In genomic region chr4:33343732-33344057, GRCm38 (mm10) we compare ENCODE assay signal across 13 mouse cellular contexts. TPM values are rescaled to one million over a fixed set of nuclear protein-coding genes. Genes with fewer than 3 reads are reported as not detected.
DNase-seq lines count a peak whose midpoint lies in the region; ATAC-seq and TF ChIP-seq lines count a peak whose summit lies in the region.
"Had no signal": no experiment of that assay in that cellular context is flagged by ENCODE, and none has a peak within 500 bp of the region (broad histone marks: within the 10 kb centered on the region; RNA-seq: fewer than 3 reads in every experiment).

No protein-coding gene starts in this region.

- H3K9me3 ChIP-seq in lung, embryonic 14.5 days (ENCODE audit: low read depth, low read length), result no peaks in the 10 kb centered on the region
- no peaks in the 10 kb centered on the region for H3K9me3 ChIP-seq in liver, postnatal 0 days (ENCODE audit: low read length)
- H3K9me3 ChIP-seq in hindbrain, embryonic 16.5 days (ENCODE audit: control insufficient read depth, low read length), result no peaks in the 10 kb centered on the region; the same call in 1 of the 2 replicates
- H3K9me3 ChIP-seq in midbrain, embryonic 14.5 days (ENCODE audit: control insufficient read depth, low read length), result no peaks in the 10 kb centered on the region
- H3K9me3 ChIP-seq: hindbrain, embryonic 13.5 days; neural tube, embryonic 15.5 days had no signal

- no peaks in the 10 kb centered on the region for H3K27me3 ChIP-seq in lung, embryonic 14.5 days (ENCODE audit: insufficient read depth, low read length)
- H3K27me3 ChIP-seq in liver, postnatal 0 days (ENCODE audit: insufficient read depth, low read length), result no peaks in the 10 kb centered on the region
- no peaks in the 10 kb centered on the region for H3K27me3 ChIP-seq in hindbrain, embryonic 16.5 days (replicated peaks; ENCODE audit: control insufficient read depth, insufficient read depth, low read length)
- no peaks in the 10 kb centered on the region for H3K27me3 ChIP-seq in midbrain, embryonic 14.5 days (ENCODE audit: control insufficient read depth, insufficient read depth, low read length)
- H3K27me3 ChIP-seq: hindbrain, embryonic 13.5 days; neural tube, embryonic 15.5 days had no signal

- H3K4me2 ChIP-seq in lung, embryonic 14.5 days, result no peak overlapping the region
- peak overlapping the region; percentile 30 for H3K4me2 ChIP-seq in liver, postnatal 0 days (ENCODE audit: low read depth, low read length)
- H3K4me2 ChIP-seq in hindbrain, embryonic 16.5 days (ENCODE audit: low read length), result no peak overlapping the region
- H3K4me2 ChIP-seq in midbrain, embryonic 14.5 days (ENCODE audit: low read length), result no peak overlapping the region
- H3K4me2 ChIP-seq: hindbrain, embryonic 13.5 days; neural tube, embryonic 15.5 days had no signal

- no peak overlapping the region for H3K9ac ChIP-seq in lung, embryonic 14.5 days
- H3K9ac ChIP-seq in liver, postnatal 0 days (replicated peaks), result no peak overlapping the region
- H3K9ac ChIP-seq in hindbrain, embryonic 16.5 days (ENCODE audit: low read depth, low read length), result no peak overlapping the region
- no peak overlapping the region for H3K9ac ChIP-seq in midbrain, embryonic 14.5 days (replicated peaks; ENCODE audit: low read length)
- H3K9ac ChIP-seq: hindbrain, embryonic 13.5 days; neural tube, embryonic 15.5 days had no signal

- WGBS in lung, embryonic 14.5 days, result 66% methylated on average over 6 of the region's 6 CpGs
- 60% methylated on average over 6 of the region's 6 CpGs for WGBS in liver, postnatal 0 days (ENCODE audit: insufficient replicate concordance)
- WGBS in hindbrain, embryonic 16.5 days, result 91% methylated on average over 6 of the region's 6 CpGs
- 91% methylated on average over 6 of the region's 6 CpGs for WGBS in midbrain, embryonic 14.5 days

- H3K4me3 ChIP-seq in lung, embryonic 14.5 days (ENCODE audit: low read depth, low read length), result no peak overlapping the region
- no peak overlapping the region for H3K4me3 ChIP-seq in liver, postnatal 0 days (ENCODE audit: low read depth, low read length)
- no peak overlapping the region for H3K4me3 ChIP-seq in hindbrain, embryonic 16.5 days (ENCODE audit: low read length)
- no peak overlapping the region for H3K4me3 ChIP-seq in midbrain, embryonic 14.5 days (replicated peaks; ENCODE audit: low read depth, low read length)
- H3K4me3 ChIP-seq: hindbrain, embryonic 13.5 days; neural tube, embryonic 15.5 days had no signal

- H3K27ac ChIP-seq in lung, embryonic 14.5 days (ENCODE audit: low read depth), result peak overlapping the region; percentile 56
- peak overlapping the region; percentile 75 for H3K27ac ChIP-seq in liver, postnatal 0 days (ENCODE audit: low read depth)
- no peak overlapping the region for H3K27ac ChIP-seq in hindbrain, embryonic 16.5 days (ENCODE audit: low read depth, low read length)
- H3K27ac ChIP-seq in midbrain, embryonic 14.5 days (replicated peaks; ENCODE audit: low read depth, low read length), result no peak overlapping the region
- H3K27ac ChIP-seq: hindbrain, embryonic 13.5 days; neural tube, embryonic 15.5 days had no signal

- TF ChIP-seq CTCF in lung, embryonic 14.5 days (IDR thresholded peaks at IDR 0.05; ENCODE audit: low read depth), result no peak
- TF ChIP-seq CTCF in liver, postnatal 0 days (IDR thresholded peaks at IDR 0.05; ENCODE audit: low read depth), result peak; percentile 62

- DNase-seq in adrenal gland, adult 2 months, result peak; percentile 55
- DNase-seq in adrenal gland, postnatal 4 days (ENCODE audit: low spot score in 2 of 2), result no peak
- DNase-seq in lung, embryonic 14.5 days, result peak; percentile 37
- DNase-seq in lung, postnatal 4 days, result no peak
- peak; percentile 63 for DNase-seq in c-Kit-positive CD71-positive TER-119-positive erythroid progenitor cells, embryonic 14.5 days (ENCODE audit: low spot score)
- DNase-seq in liver, postnatal 0 days, result peak; percentile 68
- no peak for DNase-seq in midbrain, embryonic 14.5 days
- DNase-seq: kidney, postnatal 10 days; right cerebral cortex, postnatal 25 days; thymus, postnatal 14 days had no signal

- ATAC-seq in lung, embryonic 14.5 days (ENCODE audit: insufficient read depth), result peak; percentile 76; the same call in 1 of the 2 replicates
- peak; percentile 99 for ATAC-seq in liver, postnatal 0 days
- ATAC-seq in hindbrain, embryonic 16.5 days, result no peak
- no peak for ATAC-seq in midbrain, embryonic 14.5 days (ENCODE audit: low FRiP score, low TSS enrichment)

- H3K36me3 ChIP-seq in lung, embryonic 14.5 days (ENCODE audit: insufficient read depth), result peaks cover 14% of the 10 kb centered on the region
- peaks cover 19% of the 10 kb centered on the region for H3K36me3 ChIP-seq in liver, postnatal 0 days (replicated peaks; ENCODE audit: insufficient read depth, low read length)
- peaks cover 4% of the 10 kb centered on the region; the same call in 1 of the 2 replicates for H3K36me3 ChIP-seq in hindbrain, embryonic 16.5 days (ENCODE audit: control insufficient read depth, insufficient read depth, low read length)
- H3K36me3 ChIP-seq in midbrain, embryonic 14.5 days (ENCODE audit: control insufficient read depth, insufficient read depth, low read length), result peaks cover 35% of the 10 kb centered on the region

- no peaks in the 10 kb centered on the region for H3K4me1 ChIP-seq in lung, embryonic 14.5 days (ENCODE audit: insufficient read depth)
- peaks cover 10% of the 10 kb centered on the region for H3K4me1 ChIP-seq in liver, postnatal 0 days (ENCODE audit: insufficient read depth)
- no peaks in the 10 kb centered on the region for H3K4me1 ChIP-seq in hindbrain, embryonic 16.5 days (ENCODE audit: control insufficient read depth, insufficient read depth, low read depth, low read length)
- H3K4me1 ChIP-seq in midbrain, embryonic 14.5 days (ENCODE audit: control insufficient read depth, insufficient read depth, low read length), result no peaks in the 10 kb centered on the region
- H3K4me1 ChIP-seq: hindbrain, embryonic 13.5 days; neural tube, embryonic 15.5 days had no signal

- TF ChIP-seq EP300 in liver, postnatal 0 days (IDR thresholded peaks at IDR 0.05; ENCODE audit: low read depth), result peak; percentile 94

RNA-seq across cellular contexts. Expression of gene Rngtt, which starts 33.6 kb away (rescaled TPM):
- total RNA-seq in adrenal gland, adult 2 months (2021), result 10 to 100 TPM; 33.4 to 37.4 TPM
- polyA plus RNA-seq in adrenal gland, adult 2 months (2012; rRNA removed), result 2.3 and 2.5 TPM in 2 replicates
- total RNA-seq in adrenal gland, postnatal 4 days (2021), result 10 to 100 TPM; 28.9 to 29.8 TPM
- 23.9 and 27.4 TPM in 2 replicates for polyA plus RNA-seq in lung, embryonic 14.5 days (2014; fragmentation: Nextera tagmentation; extraction: Ambion mirVana)
- polyA plus RNA-seq in liver, postnatal 0 days (2015; fragmentation: Nextera tagmentation; extraction: Ambion mirVana), result 8.6 and 9.3 TPM in 2 replicates
- polyA plus RNA-seq in hindbrain, embryonic 16.5 days (2015; fragmentation: Nextera tagmentation; extraction: Ambion mirVana), result 19.2 and 20.2 TPM in 2 replicates
- polyA plus RNA-seq in midbrain, embryonic 14.5 days (2014; fragmentation: Nextera tagmentation; extraction: Ambion mirVana), result 23.9 and 30.5 TPM in 2 replicates

RNA-seq across cellular contexts. Expression of gene Pnrc1, which starts 53.7 kb away (rescaled TPM):
- 100 to 1,000 TPM; 165 to 239 TPM for total RNA-seq in adrenal gland, adult 2 months (2021)
- 205 and 321 TPM in 2 replicates for polyA plus RNA-seq in adrenal gland, adult 2 months (2012; rRNA removed)
- total RNA-seq in adrenal gland, postnatal 4 days (2021), result 100 to 1,000 TPM; 190 to 204 TPM
- 123 and 127 TPM in 2 replicates for polyA plus RNA-seq in lung, embryonic 14.5 days (2014; fragmentation: Nextera tagmentation; extraction: Ambion mirVana)
- 71.4 and 74.3 TPM in 2 replicates for polyA plus RNA-seq in liver, postnatal 0 days (2015; fragmentation: Nextera tagmentation; extraction: Ambion mirVana)
- polyA plus RNA-seq in hindbrain, embryonic 16.5 days (2015; fragmentation: Nextera tagmentation; extraction: Ambion mirVana), result 44.9 and 46.7 TPM in 2 replicates
- 73.5 and 83.2 TPM in 2 replicates for polyA plus RNA-seq in midbrain, embryonic 14.5 days (2014; fragmentation: Nextera tagmentation; extraction: Ambion mirVana)

Comparison
In these comparisons a context has a peak if more than half of its experiments do, and no peak if none do; other contexts are left out.
1. DNase-seq: peak in adrenal gland, adult 2 months (single experiment), lung, embryonic 14.5 days (single experiment), c-Kit-positive CD71-positive TER-119-positive erythroid progenitor cells, embryonic 14.5 days (single experiment) and liver, postnatal 0 days (single experiment); none in adrenal gland, postnatal 4 days (0 of 2), lung, postnatal 4 days (0 of 2) and midbrain, embryonic 14.5 days (single experiment).
2. ATAC-seq: peak in lung, embryonic 14.5 days (single experiment) and liver, postnatal 0 days (single experiment); none in hindbrain, embryonic 16.5 days (single experiment) and midbrain, embryonic 14.5 days (single experiment).
3. H3K27ac ChIP-seq: peak in lung, embryonic 14.5 days (single experiment) and liver, postnatal 0 days (single experiment); none in hindbrain, embryonic 16.5 days (single experiment) and midbrain, embryonic 14.5 days (single experiment).